Mouse (Mus musculus): ENCODE measurements around the gene Ccar1.

GRCm38 (mm10) chr10:62808766-62809165 is 16.7 kb upstream of the Ccar1 start:
- TF ChIP-seq POLR2A (IDR thresholded peaks at IDR 0.05; ENCODE audit: low read depth, low read length) = no peak
- no peak for TF ChIP-seq CTCF (IDR thresholded peaks at IDR 0.05; ENCODE audit: borderline replicate concordance, insufficient read depth, low read length)

Measured in embryonic fibroblast, embryonic 13.5 days (primary cell).